Mouse (Mus musculus) kidney, adult 2 months (tissue): Measurements from ENCODE around the gene Lipe. TPM values are rescaled to one million over a fixed set of nuclear protein-coding genes. Genes with fewer than 3 reads are reported as not detected.

Source experiments
- DNase-seq: peaks from one replicate; pipeline ENCODE4 v3.0.0; 2021
- H3K27ac ChIP-seq: fragments of 200-500 bp; 2 replicates; pipeline ENCODE4 v1.5.1; 2012; ENCODE audit warnings: low read depth, low read length, control low read depth, inconsistent platforms; ENCODE audit not compliant: insufficient read depth
- H3K27me3 ChIP-seq: fragments of 200-500 bp; replicated peaks from 2 replicates; pipeline ENCODE4 v1.6.1; 2012; ENCODE audit warnings: mild to moderate bottlenecking, moderate library complexity, low read length, inconsistent platforms; ENCODE audit not compliant: control insufficient read depth, insufficient read depth
- H3K36me3 ChIP-seq: fragments of 200-500 bp; 2 replicates; pipeline ENCODE4 v1.6.1; 2012; ENCODE audit warnings: mild to moderate bottlenecking, moderate library complexity, low read length, inconsistent platforms; ENCODE audit not compliant: control insufficient read depth, insufficient read depth
- H3K4me1 ChIP-seq: fragments of 200-500 bp; 2 replicates; pipeline ENCODE4 v1.6.1; 2011; ENCODE audit warnings: low read length; ENCODE audit not compliant: control insufficient read depth, insufficient read depth
- H3K4me3 ChIP-seq: fragments of 200-500 bp; 2 replicates; pipeline ENCODE4 v1.5.1; 2011; ENCODE audit warnings: mild to moderate bottlenecking, low read depth, low read length, control low read depth; ENCODE audit not compliant: insufficient read depth
- CTCF ChIP-seq: fragments of 200-500 bp; conservative IDR thresholded peaks from 2 replicates; pipeline ENCODE4 v1.5.1; 2011; ENCODE audit warnings: low read depth, mild to moderate bottlenecking, control low read depth, low read length, moderate library complexity, mixed read lengths; ENCODE audit not compliant: insufficient read depth, insufficient read length
- POLR2A ChIP-seq: fragments of 200-500 bp; IDR thresholded peaks from one replicate; pipeline ENCODE4 v1.6.1; 2011; ENCODE audit warnings: low read depth, low read length, control low read depth
- WGBS: fragments of 180-500 bp; shearing (Covaris S2); methylation state at CpG from one replicate; pipeline ENCODE4 v1.1.7; 2018; 5-methylcytosine and 5-hydroxymethylcytosine counted together
- polyA plus RNA-seq: library from polyadenylated mRNA; depleted of rRNA; stranded (reverse); fragments of >200 nt; gene quantifications from 2 replicates; pipeline ENCODE4 v1.2.3, GENCODE M21; 2012

Gene Lipe
- polyA plus RNA-seq, 1 experiment = 63.8 TPM

DNA sequence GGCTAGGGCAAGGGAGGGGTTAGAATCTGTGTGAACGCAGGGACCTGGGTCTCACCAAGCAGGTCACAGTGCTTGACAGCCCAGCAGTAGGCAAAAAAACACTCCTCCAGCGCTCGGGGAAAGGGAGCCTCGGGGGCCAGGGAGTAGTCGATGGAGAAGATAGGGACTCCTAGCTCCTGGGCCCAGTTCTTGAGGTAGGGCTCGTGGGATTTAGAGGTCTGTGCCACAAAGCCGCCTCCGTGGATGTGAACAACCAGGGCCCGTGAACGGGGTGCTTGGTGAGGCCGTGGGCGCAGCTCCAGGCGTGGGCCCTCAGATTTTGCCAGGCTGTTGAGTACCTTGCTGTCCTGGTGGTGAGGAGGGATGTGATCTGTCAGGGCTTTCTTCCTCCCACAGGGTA is 14.2 kb downstream of the Lipe start:
- TF ChIP-seq POLR2A = no peak
- no peak for TF ChIP-seq CTCF
- Histone ChIP-seq H3K36me3 (peaks cover 5% of the 10 kb centered on the region), H3K4me3 (no peak overlapping the region), H3K27me3 (no peaks in the 10 kb centered on the region), H3K27ac (no peak overlapping the region), H3K4me1 (peaks cover 16% of the 10 kb centered on the region)
- WGBS = 93% methylated on average over 13 of the region's 13 CpGs
- no peak for DNase-seq

DNA sequence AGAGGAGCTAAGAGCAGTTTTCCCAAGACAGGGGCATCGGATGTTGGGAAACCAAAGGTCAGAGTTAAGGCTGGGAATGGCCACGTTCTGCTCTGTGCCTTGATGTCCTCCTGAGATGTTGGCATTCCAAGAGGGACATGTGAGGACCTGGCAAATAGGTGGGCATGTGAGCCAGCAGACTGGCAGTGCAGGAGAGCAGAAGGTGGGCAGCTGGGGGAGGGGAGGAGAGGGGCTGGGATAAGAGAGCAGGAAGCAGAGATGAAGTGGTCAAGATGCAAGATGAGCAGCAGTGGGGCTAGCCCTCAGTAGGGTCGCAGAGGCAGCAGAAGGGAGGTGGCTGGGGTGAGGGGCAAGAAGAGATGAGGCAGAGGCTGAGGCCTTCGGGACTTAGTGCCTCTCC is 14.6 kb downstream of the Lipe start:
- DNase-seq = no peak
- Histone ChIP-seq H3K27ac (no peak overlapping the region), H3K27me3 (no peaks in the 10 kb centered on the region), H3K4me1 (peaks cover 15% of the 10 kb centered on the region), H3K36me3 (peaks cover 5% of the 10 kb centered on the region), H3K4me3 (no peak overlapping the region)
- no peak for TF ChIP-seq CTCF
- WGBS = 86% methylated on average over 4 of the region's 4 CpGs

DNA sequence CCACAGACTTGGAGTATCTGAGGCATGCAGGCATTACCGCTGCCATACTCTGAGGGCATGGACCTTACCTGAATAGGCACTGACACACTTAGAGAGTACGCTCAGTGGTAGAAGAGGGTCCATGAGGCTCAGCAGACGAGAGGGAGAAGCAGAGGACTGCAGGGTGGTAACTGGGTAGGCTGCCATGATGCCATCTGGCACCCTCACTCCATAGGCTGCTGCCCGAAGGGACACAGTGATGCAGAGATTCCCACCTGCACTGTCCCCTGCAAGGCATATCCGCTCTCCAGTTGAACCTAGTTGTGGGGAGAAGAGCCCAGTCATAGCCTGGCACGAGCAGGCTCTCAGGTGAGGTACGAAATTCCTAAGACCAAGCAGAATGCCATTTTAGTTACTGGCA is 15.1 kb downstream of the Lipe start:
- WGBS = 94% methylated on average over 7 of the region's 7 CpGs
- Histone ChIP-seq H3K4me3 (no peak overlapping the region), H3K4me1 (peaks cover 15% of the 10 kb centered on the region), H3K36me3 (peaks cover 5% of the 10 kb centered on the region), H3K27me3 (no peaks in the 10 kb centered on the region), H3K27ac (no peak overlapping the region)
- TF ChIP-seq POLR2A (no peak), CTCF (no peak)
- DNase-seq = no peak

DNA sequence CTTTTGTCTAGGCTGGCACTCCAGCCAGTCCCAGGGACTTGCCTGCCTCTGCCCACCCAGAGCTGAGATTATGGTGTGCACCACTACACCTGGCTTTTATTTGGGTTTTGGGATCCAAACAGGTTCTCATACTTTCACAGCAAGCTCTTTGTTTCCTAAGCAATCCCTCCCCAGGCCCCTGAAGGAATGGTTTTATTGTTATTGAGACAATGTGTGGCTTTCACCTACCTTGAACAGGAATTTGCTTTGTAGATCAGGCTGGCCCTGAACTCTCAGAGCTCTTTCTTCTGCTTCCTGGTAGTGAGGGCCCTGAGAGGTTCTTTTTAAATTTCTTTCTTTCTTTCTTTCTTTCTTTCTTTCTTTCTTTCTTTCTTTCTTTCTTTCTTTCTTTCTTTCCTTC is 16.0 kb downstream of the Lipe start:
- no peak for DNase-seq
- Histone ChIP-seq H3K4me1 (peaks cover 15% of the 10 kb centered on the region), H3K36me3 (peaks cover 5% of the 10 kb centered on the region), H3K27ac (no peak overlapping the region), H3K4me3 (no peak overlapping the region), H3K27me3 (no peaks in the 10 kb centered on the region)
- no peak for TF ChIP-seq CTCF
- TF ChIP-seq POLR2A = no peak

DNA sequence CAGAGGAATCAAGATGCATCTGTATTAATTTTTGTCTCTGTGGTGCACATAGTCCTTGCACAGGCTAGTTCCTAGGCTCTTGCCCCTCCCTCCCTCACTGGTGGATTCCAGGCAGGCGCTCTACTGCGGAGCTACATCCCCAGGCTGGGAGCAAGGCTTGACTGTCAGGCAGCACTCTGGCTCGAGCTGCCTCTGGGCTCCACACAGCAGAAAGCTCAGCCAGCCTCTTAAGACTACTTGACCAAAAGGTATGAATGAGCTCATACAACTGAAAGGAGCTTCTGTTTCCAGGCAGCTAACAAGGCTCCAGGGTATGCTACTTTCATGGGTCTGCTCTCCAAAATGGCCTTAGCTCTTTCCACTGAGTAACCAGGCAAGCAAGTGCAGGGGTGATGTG is 17.2 kb downstream of the Lipe start:
- no peak for DNase-seq
- Histone ChIP-seq H3K27me3 (no peaks in the 10 kb centered on the region), H3K27ac (no peak overlapping the region), H3K4me3 (no peak overlapping the region), H3K4me1 (peaks cover 6% of the 10 kb centered on the region; the same call in 1 of the 2 replicates), H3K36me3 (peaks cover 5% of the 10 kb centered on the region)
- WGBS = 46% methylated on average over 3 of the region's 3 CpGs
- TF ChIP-seq CTCF (no peak), POLR2A (no peak)

DNA sequence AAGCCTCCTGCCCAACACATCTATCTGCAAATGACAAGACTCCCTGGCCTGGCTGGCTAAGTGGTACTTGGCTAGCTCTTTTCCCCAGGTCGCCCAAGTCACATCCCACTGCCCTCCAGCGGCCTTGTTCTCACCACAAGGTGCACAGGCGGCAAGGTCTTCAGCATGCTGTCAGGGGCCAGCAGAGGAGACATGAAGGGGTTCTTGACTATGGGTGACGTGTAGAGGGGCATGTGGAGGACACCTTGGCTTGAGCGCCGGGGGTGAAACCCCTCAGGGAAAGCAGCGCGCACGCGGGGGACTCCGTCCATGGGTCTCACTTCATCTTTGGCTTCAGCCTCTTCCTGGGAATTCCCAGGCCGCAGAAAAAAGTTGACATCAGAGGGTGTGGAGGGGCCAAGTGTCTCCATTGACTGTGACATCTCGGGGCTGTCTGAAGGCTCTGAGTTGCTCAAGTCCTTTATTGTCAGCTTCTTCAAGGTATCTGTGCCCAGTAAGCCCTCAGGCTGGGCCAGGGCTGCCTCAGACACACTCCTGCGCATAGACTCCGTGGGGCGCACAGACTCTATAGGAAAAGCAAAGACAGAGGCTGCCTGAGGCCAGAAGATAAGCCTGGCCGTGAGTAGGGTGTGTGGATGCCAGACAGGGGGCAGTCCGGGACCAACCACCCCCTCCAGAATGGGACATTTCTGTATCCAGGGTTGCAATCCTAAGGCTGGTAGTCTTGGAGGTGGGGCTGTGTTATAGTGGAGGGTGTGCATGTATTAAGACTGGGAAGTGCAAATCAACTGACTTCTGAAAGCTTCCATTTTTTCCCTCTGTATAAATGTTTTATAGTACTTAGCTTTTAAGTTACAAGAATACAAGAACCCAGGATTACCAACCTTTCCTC is 17.9 kb downstream of the Lipe start:
- no peak for DNase-seq
- WGBS = 76% methylated on average over 18 of the region's 18 CpGs
- peaks cover 5% of the 10 kb centered on the region for H3K36me3 ChIP-seq
- no peak overlapping the region for H3K27ac ChIP-seq
- TF ChIP-seq CTCF = no peak
- TF ChIP-seq POLR2A = no peak
- no peaks in the 10 kb centered on the region for H3K27me3 ChIP-seq
- H3K4me3 ChIP-seq = no peak overlapping the region
- no peaks in the 10 kb centered on the region; the same call in 1 of the 2 replicates for H3K4me1 ChIP-seq

DNA sequence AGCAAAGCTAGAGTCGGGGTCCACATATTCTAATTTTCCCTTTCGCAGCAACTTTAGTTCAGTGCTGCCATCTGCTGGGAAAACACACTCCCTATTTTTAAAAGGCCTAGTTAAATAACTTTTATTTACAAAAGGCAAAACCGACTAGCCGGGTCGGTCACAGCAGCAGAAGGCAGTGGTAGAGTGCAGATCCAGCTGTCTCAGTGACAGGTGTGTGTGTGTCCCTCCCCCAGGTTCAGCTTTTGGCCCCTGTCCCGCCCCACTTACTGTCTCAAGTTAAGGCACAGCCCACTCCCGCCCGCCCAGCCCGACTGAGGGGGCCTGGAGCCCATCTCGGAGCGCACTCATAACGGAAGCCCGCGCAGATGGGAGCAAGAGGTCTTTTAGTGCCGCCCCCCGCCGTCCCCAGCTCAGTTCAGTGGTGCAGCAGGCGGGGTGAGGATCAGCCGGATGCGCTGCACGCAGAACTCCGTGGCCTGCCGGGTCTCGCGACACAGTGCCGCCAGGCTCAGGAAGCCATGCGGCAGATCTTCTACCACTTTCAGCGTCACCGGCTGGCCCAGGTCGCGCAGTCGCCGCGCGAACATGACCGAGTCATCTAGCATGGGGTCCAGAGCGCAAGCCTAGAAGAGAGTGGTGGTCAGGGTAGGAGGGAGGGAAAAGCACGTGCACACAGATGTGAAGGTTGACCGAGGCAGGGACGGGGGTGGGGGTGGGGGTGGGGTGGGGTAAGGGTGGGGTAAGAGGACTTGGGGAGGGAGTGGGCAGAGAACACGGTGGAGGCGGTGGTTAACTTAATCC is 18.8 kb downstream of the Lipe start:
- Histone ChIP-seq H3K4me3 (peak overlapping the region; percentile 42; the same call in 1 of the 2 replicates), H3K36me3 (peaks cover 2% of the 10 kb centered on the region), H3K27ac (no peak overlapping the region), H3K27me3 (no peaks in the 10 kb centered on the region), H3K4me1 (no peaks in the 10 kb centered on the region; the same call in 1 of the 2 replicates)
- WGBS = 26% methylated on average over 42 of the region's 42 CpGs
- peak; percentile 61 for DNase-seq
- TF ChIP-seq CTCF (peak; percentile 28; the same call in 1 of the 2 replicates), POLR2A (no peak)
